Mouse (Mus musculus): ENCODE measurements around the gene Ccdc185. TPM values are rescaled to one million over a fixed set of nuclear protein-coding genes. Genes with fewer than 3 reads are reported as not detected.

Ccdc185 gene
- total RNA-seq, 2 experiments from 2014 or later = 0.21 TPM; not detected in 1

GRCm38 (mm10) chr1:182735891-182736290 lies 13.1 kb downstream of the Ccdc185 start:
- no peak for TF ChIP-seq CTCF (IDR thresholded peaks at IDR 0.05)
- Histone ChIP-seq H3K27ac (no peak overlapping the region), H3K4me3 (no peak overlapping the region)
- intact Hi-C loops (cut with DNase I) = no loop called here
- no peak for DNase-seq (ENCODE audit: extremely low spot score in 1 of 2, low spot score in 2 of 2)

DNA sequence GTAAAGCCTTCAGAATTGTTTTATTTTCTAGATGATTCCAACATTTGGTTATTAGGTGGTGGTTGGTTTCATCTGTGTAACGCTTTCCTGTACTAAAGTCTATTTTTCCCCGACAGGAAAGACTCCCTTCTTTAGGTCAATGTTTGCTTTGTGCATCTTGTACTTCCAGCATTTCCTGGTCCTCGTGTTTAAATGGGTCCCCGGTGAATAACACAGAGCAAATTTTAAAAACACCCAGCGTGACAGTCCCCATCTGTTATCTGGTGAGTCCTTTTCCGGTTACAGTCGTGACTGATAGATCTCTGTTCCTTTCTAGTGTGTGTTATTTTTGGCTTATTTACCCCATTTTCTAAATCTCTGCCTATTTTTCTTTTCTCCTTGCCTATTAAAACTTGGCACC lies 16.3 kb downstream of the Ccdc185 start:
- Histone ChIP-seq H3K27ac (no peak overlapping the region), H3K4me3 (no peak overlapping the region)
- TF ChIP-seq CTCF (IDR thresholded peaks at IDR 0.05) = no peak
- intact Hi-C loops (cut with DNase I) = no loop called here
- no peak for DNase-seq (ENCODE audit: extremely low spot score in 1 of 2, low spot score in 2 of 2)

- TF ChIP-seq CTCF (IDR thresholded peaks at IDR 0.05) = no peak
- no peak for DNase-seq (ENCODE audit: extremely low spot score in 1 of 2, low spot score in 2 of 2)
- intact Hi-C loops (cut with DNase I) = loop anchor here (5.0 kb wide), 1 partner anchor 63 kb away; no protein-coding TSS in a partner anchor
- H3K27ac ChIP-seq = no peak overlapping the region
- no peak overlapping the region for H3K4me3 ChIP-seq
Measured at GRCm38 (mm10) chr1:182729002-182729401, 20.0 kb downstream of the Ccdc185 start.

- DNase-seq (ENCODE audit: extremely low spot score in 1 of 2, low spot score in 2 of 2) = no peak
- intact Hi-C loops (cut with DNase I) = loop anchor here (5.0 kb wide), 1 partner anchor 65 kb away; no protein-coding TSS in a partner anchor
- TF ChIP-seq CTCF (IDR thresholded peaks at IDR 0.05) = no peak
- Histone ChIP-seq H3K27ac (no peak overlapping the region), H3K4me3 (no peak overlapping the region)
Measured at GRCm38 (mm10) chr1:182727541-182727940, 21.4 kb downstream of the Ccdc185 start.

GRCm38 (mm10) chr1:182714236-182714935 lies 34.6 kb downstream of the Ccdc185 start:
- no peak overlapping the region for H3K27ac ChIP-seq
- no peak for DNase-seq (ENCODE audit: extremely low spot score in 1 of 2, low spot score in 2 of 2)
- intact Hi-C loops (cut with DNase I) = no loop called here
- H3K4me3 ChIP-seq = no peak overlapping the region
- no peak for TF ChIP-seq CTCF (IDR thresholded peaks at IDR 0.05)

DNA sequence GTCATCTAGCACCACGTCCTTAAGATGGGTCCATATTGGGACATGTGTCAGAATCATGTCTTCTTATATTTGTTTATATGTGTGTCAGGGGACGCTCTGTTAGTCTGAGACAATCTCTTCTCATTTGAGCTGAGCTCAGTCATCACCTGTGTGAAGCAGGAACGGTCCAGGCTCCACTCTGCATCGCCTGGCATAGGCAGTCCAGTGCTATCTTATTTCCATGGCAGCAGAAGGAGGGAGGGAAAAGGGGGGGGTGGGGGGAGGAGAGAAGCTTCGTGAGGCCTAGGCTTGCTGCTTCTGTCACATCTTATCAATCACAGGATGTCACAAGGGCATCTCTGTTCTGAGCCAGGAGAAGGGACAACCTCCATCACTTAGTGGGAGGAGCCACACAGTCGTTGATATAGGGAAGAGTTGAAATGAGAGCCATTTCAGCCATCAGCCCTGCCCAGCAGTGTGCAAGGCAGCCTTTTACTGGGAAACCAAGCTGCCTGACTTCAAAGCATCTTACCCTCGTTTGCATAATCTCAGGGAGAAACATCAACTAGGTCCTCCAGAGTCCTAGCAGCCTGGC lies 37.5 kb downstream of the Ccdc185 start:
- Histone ChIP-seq H3K27ac (no peak overlapping the region), H3K4me3 (no peak overlapping the region)
- no peak for TF ChIP-seq CTCF (IDR thresholded peaks at IDR 0.05)
- intact Hi-C loops (cut with DNase I) = no loop called here
- no peak for DNase-seq (ENCODE audit: extremely low spot score in 1 of 2, low spot score in 2 of 2)

- no peak for DNase-seq (ENCODE audit: extremely low spot score in 1 of 2, low spot score in 2 of 2)
- Histone ChIP-seq H3K27ac (no peak overlapping the region), H3K4me3 (no peak overlapping the region)
- intact Hi-C loops (cut with DNase I) = no loop called here
- no peak for TF ChIP-seq CTCF (IDR thresholded peaks at IDR 0.05)
Measured at GRCm38 (mm10) chr1:182707459-182707858, 41.5 kb downstream of the Ccdc185 start.

DNA sequence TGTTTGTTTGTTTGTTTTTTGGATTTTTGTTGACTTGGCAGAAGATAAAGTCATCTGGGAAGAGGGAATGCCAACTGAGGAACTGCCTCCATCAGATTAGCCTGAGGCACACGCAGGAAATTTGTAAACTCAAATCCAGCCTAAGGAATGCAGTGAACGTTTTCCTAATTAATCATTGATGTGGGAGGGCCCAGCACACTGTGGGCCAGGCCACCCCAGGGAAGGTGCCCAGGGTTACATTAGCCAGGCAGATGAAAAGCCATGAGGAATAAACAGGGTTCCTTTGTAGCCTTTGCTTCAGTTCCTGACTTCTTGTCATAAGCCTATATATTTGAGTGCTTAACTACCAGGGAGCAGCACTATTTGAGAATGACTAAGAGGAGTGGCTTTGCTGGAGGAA lies 44.1 kb downstream of the Ccdc185 start:
- no peak overlapping the region for H3K4me3 ChIP-seq
- no peak overlapping the region for H3K27ac ChIP-seq
- TF ChIP-seq CTCF (IDR thresholded peaks at IDR 0.05) = no peak
- intact Hi-C loops (cut with DNase I) = no loop called here
- DNase-seq (ENCODE audit: extremely low spot score in 1 of 2, low spot score in 2 of 2) = no peak

GRCm38 (mm10) chr1:182699392-182700347 lies 49.3 kb downstream of the Ccdc185 start:
- TF ChIP-seq CTCF (IDR thresholded peaks at IDR 0.05) = no peak
- Histone ChIP-seq H3K4me3 (no peak overlapping the region), H3K27ac (no peak overlapping the region)
- intact Hi-C loops (cut with DNase I) = no loop called here
- DNase-seq (ENCODE audit: extremely low spot score in 1 of 2, low spot score in 2 of 2) = no peak

Other genes starting within 250 kb of the Ccdc185 start
- gene Capn2, start 231.6 kb downstream of the Ccdc185 start, total RNA-seq (2021) = 10 to 100 TPM; 61.2 to 63.7 TPM
- not detected for gene Capn8, start 184.2 kb downstream of the Ccdc185 start, total RNA-seq (2021)
- 100 to 1,000 TPM; 105 to 111 TPM for gene Susd4, start 14.7 kb upstream of the Ccdc185 start, total RNA-seq (2021)
- gene Tlr5, start 205.6 kb upstream of the Ccdc185 start, total RNA-seq (2021) = under 1 TPM; 0.42 to 0.52 TPM